Mouse (Mus musculus): ENCODE results near the gene G3bp1. TPM values are rescaled to one million over a fixed set of nuclear protein-coding genes. Genes with fewer than 3 reads are reported as not detected.

Gene G3bp1
- 10 to 100 TPM; 50.7 to 55.5 TPM for total RNA-seq (2021)
- long read RNA-seq, experiment 1, full-length matches to known transcripts, result 258 of 291 reads
- long read RNA-seq, experiment 1, partial matches to known transcripts, result 15 of 291 reads
- long read RNA-seq, experiment 1, other reads (novel, unspliced or antisense), result 18 of 291 reads
- long read RNA-seq, experiment 2, full-length matches to known transcripts, result 258 of 286 reads
- long read RNA-seq, experiment 2, partial matches to known transcripts, result 6 of 286 reads
- long read RNA-seq, experiment 2, other reads (novel, unspliced or antisense), result 22 of 286 reads

GRCm38 (mm10) chr11:55469048-55469843, at the start of gene G3bp1:
TSS of gene G3bp1 (plus strand) at chr11:55469685.
- DNase-seq (ENCODE audit: low spot score), result peak; percentile 100

GRCm38 (mm10) chr11:55422978-55423377, 46.5 kb upstream of the G3bp1 start, which contains the start of gene Sparc:
TSS of gene Sparc (minus strand) at chr11:55423183.
- no peak for DNase-seq (ENCODE audit: low spot score)

- peak; percentile 74 for DNase-seq (ENCODE audit: low spot score)
Measured at GRCm38 (mm10) chr11:55423756-55424155, 45.7 kb upstream of the G3bp1 start.

- no peak for DNase-seq (ENCODE audit: low spot score)
Measured at GRCm38 (mm10) chr11:55424746-55425360, 44.6 kb upstream of the G3bp1 start.

- peak; percentile 93 for DNase-seq (ENCODE audit: low spot score)
Measured at GRCm38 (mm10) chr11:55428186-55429012, 41.1 kb upstream of the G3bp1 start.

GRCm38 (mm10) chr11:55429973-55430372, 39.5 kb upstream of the G3bp1 start:
- DNase-seq (ENCODE audit: low spot score), result no peak

- DNase-seq (ENCODE audit: low spot score), result no peak
Measured at GRCm38 (mm10) chr11:55432981-55433380, 36.5 kb upstream of the G3bp1 start.

GRCm38 (mm10) chr11:55436089-55436488, 33.4 kb upstream of the G3bp1 start:
- no peak for DNase-seq (ENCODE audit: low spot score)

GRCm38 (mm10) chr11:55438031-55438430, 31.5 kb upstream of the G3bp1 start:
- DNase-seq (ENCODE audit: low spot score), result no peak

- DNase-seq (ENCODE audit: low spot score), result no peak
Measured at GRCm38 (mm10) chr11:55439718-55440117, 29.8 kb upstream of the G3bp1 start.

GRCm38 (mm10) chr11:55444772-55445171, 24.7 kb upstream of the G3bp1 start:
- peak; percentile 83 for DNase-seq (ENCODE audit: low spot score)

- peak; percentile 92 for DNase-seq (ENCODE audit: low spot score)
Measured at GRCm38 (mm10) chr11:55446579-55446978, 22.9 kb upstream of the G3bp1 start.

GRCm38 (mm10) chr11:55449531-55449930, 20.0 kb upstream of the G3bp1 start:
- no peak for DNase-seq (ENCODE audit: low spot score)

- DNase-seq (ENCODE audit: low spot score), result no peak
Measured at GRCm38 (mm10) chr11:55450311-55450710, 19.2 kb upstream of the G3bp1 start.

GRCm38 (mm10) chr11:55453640-55454039, 15.8 kb upstream of the G3bp1 start:
- peak; percentile 56 for DNase-seq (ENCODE audit: low spot score)

- no peak for DNase-seq (ENCODE audit: low spot score)
Measured at GRCm38 (mm10) chr11:55455166-55455565, 14.3 kb upstream of the G3bp1 start.

GRCm38 (mm10) chr11:55458501-55458900, 11.0 kb upstream of the G3bp1 start:
- no peak for DNase-seq (ENCODE audit: low spot score)

- DNase-seq (ENCODE audit: low spot score), result no peak
Measured at GRCm38 (mm10) chr11:55459850-55460558, 9.5 kb upstream of the G3bp1 start.

GRCm38 (mm10) chr11:55460559-55461018, 8.9 kb upstream of the G3bp1 start:
- DNase-seq (ENCODE audit: low spot score), result no peak

- DNase-seq (ENCODE audit: low spot score), result peak; percentile 96
Measured at GRCm38 (mm10) chr11:55461019-55461645, 8.4 kb upstream of the G3bp1 start, which contains the start of gene Atox1. TSS of gene Atox1 (minus strand) at chr11:55461239.
